Mouse (Mus musculus) heart, adult 9 months (tissue): ENCODE measurements at regions not wholly inside any gene's neighbourhood (a gene's known extent, or its start where the extent isn't known, plus 50 kb on each side); places are given as distances from the start of the nearest gene placed in this dataset.

Experiments
- DNase-seq, 2 experiments: peaks; one replicate each; pipeline ENCODE4 v3.0.0; 2022; ENCODE audit warnings: low spot score in 2 of 2

DNA sequence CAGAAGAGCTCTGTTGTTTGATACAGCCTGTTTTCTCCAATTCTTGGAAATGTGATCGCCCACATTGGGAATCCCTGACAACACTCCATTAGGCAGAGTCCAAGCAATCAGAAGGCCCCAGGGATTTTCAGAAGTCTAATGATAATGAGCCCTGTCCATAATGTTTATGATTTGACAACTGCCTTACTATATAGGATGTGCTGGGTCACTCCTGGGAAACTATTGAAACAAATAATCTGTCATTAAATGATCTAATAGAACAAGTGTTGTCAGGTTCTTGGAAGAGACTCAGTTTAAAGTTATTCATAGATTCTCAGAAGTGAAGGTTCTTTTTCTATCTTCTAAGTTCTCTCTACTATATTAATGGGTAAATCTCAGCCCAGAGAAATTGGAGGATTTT, 395.9 kb downstream of the Tns1 start:
- DNase-seq = no peak

DNA sequence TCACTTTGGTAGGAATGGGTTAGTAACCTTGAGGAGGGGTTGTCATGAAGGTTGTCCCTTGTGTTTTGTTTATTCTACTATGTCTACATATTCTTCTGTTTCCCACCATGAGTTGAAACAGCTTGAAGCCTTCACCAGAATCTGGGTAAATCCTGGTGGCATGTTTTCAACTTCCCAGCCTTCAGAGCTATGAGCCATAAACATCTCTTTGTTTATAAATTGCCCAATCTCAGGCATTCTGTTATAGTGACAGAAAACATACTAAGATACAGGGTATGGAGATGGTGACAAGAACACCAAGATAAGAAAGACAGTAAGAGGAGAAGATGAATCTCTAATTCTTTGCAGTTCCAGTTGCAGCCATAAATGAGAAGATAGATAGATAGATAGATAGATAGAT, 396.5 kb downstream of the Tns1 start:
- DNase-seq = no peak

GRCm38 (mm10) chr1:73726658-73727057, 397.6 kb downstream of the Tns1 start:
- DNase-seq = no peak

GRCm38 (mm10) chr1:73725486-73725885, 398.8 kb downstream of the Tns1 start:
- peak in 1 of 2 experiments; percentile 42 for DNase-seq

GRCm38 (mm10) chr1:73724551-73724950, 399.7 kb downstream of the Tns1 start:
- DNase-seq = no peak

- DNase-seq = no peak
These were observed 402.6 kb downstream of the Tns1 start for GRCm38 (mm10) chr1:73721486-73722225.

GRCm38 (mm10) chr1:73718421-73718820, 405.8 kb downstream of the Tns1 start:
- DNase-seq = no peak

DNA sequence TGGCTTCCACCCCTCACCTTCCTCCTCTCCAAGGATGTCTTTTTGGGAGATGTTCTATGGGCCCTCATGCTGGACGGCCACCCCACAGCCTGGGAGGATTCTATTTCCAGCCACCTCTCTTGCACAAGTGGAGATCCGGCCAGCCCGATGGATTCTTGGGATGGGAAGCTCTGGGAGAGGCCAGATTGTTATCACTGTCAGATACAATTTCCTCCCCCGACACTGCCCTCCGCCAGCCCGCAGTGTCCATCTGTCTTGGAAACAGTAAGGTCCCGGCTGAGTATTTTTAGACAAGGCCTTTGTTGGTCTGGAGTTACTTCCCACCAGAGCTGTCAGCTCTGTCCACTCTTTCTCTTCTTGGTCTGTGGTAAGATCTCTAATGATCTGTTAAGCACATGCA, 406.8 kb downstream of the Tns1 start:
- DNase-seq = no peak

- no peak for DNase-seq
These were observed 407.3 kb downstream of the Tns1 start for GRCm38 (mm10) chr1:73716901-73717300.

DNA sequence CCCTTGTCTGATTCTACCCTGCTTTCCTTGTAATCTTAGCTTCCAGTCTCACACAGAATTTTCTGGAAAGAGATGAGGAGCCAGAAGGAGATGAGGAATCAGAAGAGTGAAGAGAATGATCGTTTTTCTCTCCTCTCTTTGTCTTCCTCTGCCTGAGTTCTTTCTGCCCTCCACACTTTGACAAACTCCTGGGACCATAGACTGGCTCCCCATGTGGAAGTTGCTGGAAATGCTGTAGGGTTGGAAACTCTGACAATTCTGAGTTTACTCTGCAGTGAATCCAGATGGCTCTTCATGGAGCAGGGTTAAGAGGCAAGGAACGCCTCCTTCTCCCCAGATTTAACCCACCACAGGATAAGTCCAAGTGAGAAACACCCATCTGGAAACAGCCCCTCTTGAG, 408.7 kb downstream of the Tns1 start:
- no peak for DNase-seq

DNA sequence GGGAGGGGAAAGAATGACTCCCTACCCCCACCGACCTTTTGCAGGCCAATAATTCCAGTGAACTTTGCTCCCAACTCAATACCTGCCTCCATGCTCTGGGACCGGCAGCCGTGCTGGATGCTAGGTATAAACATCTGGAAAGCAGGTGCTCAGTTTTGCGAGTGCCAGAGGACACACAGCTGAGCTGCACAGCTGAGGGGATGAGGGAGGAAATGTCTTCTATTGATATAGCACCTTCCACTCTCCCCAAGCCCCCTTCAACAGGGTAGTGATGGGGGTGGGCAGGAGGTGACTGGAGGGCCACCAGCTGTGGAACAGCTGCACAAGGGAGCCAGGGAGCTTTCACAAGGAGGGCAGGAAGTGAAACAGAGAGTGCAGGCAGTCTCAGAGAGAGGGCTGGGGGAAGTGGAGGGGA, 421.8 kb downstream of the Tns1 start:
- DNase-seq = no peak

GRCm38 (mm10) chr1:73693537-73693936, 430.7 kb downstream of the Tns1 start:
- no peak for DNase-seq

DNA sequence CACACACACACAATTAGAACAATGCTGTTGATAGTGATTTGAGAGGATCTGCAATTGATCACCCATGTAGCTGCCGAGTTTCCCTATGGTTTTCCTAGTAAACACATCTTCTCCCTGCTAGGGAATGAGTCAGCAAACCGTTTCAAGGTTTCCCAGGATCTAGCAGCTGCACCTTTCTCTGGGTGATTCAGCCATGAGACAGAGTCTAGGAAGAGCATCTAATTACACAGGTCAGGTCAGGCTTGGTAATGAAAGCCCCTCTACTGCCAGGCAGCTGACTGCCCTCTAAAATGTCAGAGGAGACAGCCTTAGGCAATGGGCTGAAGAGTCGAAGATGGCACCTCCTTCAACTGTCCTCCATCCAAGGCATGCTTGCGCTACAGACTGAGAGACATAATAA, 438.5 kb downstream of the Tns1 start:
- no peak for DNase-seq

- no peak for DNase-seq
These were observed 439.2 kb downstream of the Tns1 start for GRCm38 (mm10) chr1:73685066-73685465.

GRCm38 (mm10) chr1:73684166-73684565, 440.1 kb downstream of the Tns1 start:
- DNase-seq = no peak

GRCm38 (mm10) chr1:73683132-73683888, 440.9 kb downstream of the Tns1 start:
- no peak for DNase-seq

DNA sequence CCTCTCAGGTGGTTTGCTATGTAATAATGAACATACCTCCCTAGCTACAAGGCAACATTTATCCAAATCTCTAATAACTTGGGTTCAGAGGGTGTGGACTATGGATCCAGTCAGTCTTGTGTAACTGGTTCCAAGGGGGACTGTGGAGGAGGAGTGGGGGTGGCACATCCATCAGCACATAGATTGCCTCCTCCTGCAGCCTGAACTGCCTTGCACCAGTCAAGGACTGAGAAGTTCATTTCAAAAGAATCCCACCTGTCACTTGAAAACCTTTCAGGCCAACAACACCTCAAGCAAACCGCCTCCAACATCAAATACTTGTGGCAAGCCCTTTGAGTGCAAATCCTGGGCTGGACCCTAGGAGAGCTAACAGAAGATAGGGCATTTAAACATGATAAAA, 442.6 kb downstream of the Tns1 start:
- DNase-seq = no peak

DNA sequence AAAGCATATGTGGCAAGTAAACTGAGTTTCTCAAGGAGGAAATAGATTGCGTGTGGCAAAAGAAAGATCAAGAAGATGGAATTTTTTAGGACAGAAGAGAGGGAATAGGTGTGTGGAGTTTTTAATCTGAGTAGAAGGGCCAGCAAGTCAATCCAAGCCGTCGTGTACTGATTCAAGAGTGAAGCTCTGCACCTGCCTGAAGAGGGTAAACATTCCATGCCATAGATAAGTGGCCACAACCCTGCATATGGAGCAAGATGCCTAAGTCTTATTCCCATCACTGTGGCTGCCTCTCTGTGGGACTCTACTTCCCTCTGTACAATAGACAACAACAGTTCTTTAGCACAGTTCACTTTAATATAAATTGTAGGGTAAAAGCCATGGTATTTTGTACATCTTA, 443.4 kb downstream of the Tns1 start:
- DNase-seq = no peak

DNA sequence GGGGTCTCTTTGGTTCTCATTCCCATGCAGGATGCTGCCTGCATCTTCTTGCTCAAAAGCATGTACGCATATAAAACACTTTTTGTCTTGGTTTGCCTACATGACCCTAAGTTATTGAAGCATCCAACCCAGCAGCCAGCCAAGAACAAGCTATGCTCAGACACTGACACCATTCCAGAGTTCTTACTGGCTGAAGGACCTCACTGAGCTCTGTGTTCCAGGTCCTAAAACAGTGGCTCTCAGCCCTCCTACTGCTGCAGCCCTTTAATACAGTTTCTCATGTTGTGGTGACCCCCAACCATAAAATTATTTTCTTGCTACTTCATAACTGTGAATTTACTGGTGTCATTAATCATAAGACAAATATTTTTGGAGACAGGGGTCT, 450.4 kb downstream of the Tns1 start:
- DNase-seq = no peak

DNA sequence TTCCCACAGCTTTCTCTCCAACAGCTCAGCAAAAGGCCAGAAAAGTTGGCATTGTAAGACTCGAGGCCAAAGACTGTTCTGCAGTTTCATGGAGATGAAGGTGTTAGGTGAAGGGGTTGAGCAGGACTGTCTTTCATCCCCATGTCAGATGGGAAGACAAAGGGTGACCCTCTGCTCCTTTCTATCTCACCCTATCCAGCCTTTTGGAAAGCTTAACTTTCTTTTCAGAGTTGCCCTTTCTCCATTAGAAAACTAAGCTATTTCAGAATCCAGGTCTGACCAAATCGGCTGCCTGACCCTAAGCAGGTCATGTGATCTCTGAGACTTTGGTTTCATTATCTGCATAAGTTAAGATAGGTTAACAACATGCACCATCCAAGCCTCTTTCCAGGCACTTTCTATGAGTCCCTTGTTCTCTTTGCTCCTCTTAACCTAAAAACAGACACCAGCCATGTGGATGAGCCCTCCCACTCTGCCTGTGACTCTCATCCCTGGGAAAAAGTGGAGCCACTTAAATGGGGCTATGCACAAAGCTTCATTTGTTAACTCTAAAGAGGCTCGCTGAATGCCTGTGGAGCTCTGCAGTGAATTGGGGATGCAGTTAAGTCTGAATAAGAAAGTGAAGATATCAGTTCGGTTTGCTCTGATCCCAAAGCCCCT, 450.9 kb downstream of the Tns1 start:
- DNase-seq = no peak

GRCm38 (mm10) chr1:73672239-73672638, 452.0 kb downstream of the Tns1 start:
- peak; percentile 66 to 78 for DNase-seq

GRCm38 (mm10) chr1:73668691-73669090, 455.6 kb downstream of the Tns1 start:
- DNase-seq = no peak

GRCm38 (mm10) chr1:73663546-73663945, 460.7 kb downstream of the Tns1 start:
- no peak for DNase-seq
